Mouse (Mus musculus) lung, adult 2 months (tissue): Measurements from ENCODE around the gene Tmem151b. TPM values are rescaled to one million over a fixed set of nuclear protein-coding genes. Genes with fewer than 3 reads are reported as not detected.

Experiments
- DNase-seq: peaks from one replicate; pipeline ENCODE4 v3.0.0; 2022
- H3K4me1 ChIP-seq: fragments of 200-500 bp; 2 replicates; pipeline ENCODE4 v1.6.1; 2011; ENCODE audit warnings: low read length; ENCODE audit not compliant: control insufficient read depth, insufficient read depth
- H3K4me3 ChIP-seq: fragments of 200-500 bp; replicated peaks from 2 replicates; pipeline ENCODE3; 2011; ENCODE audit warnings: low read depth, mild to moderate bottlenecking, control low read depth, low read length; ENCODE audit errors: extremely low read depth
- CTCF ChIP-seq: fragments of 200-500 bp; IDR thresholded peaks from 2 replicates; pipeline ENCODE4 v1.5.1; 2011; ENCODE audit warnings: mild to moderate bottlenecking, low read length, control low read depth; ENCODE audit not compliant: insufficient read depth
- POLR2A ChIP-seq: fragments of 200-500 bp; IDR thresholded peaks from 2 replicates; pipeline ENCODE4 v1.6.1; 2011; ENCODE audit warnings: low read depth, mild to moderate bottlenecking, control low read depth, low read length, borderline replicate concordance; ENCODE audit errors: extremely low read depth
- WGBS: fragments of 180-500 bp; shearing (Covaris S2); methylation state at CpG from one replicate; pipeline ENCODE4 v1.1.7; 2018; 5-methylcytosine and 5-hydroxymethylcytosine counted together
- polyA plus RNA-seq: library from polyadenylated mRNA; depleted of rRNA; stranded (reverse); fragments of >200 nt; gene quantifications from 2 replicates; pipeline ENCODE4 v1.2.3, GENCODE M21; 2012

The Tmem151b gene
- polyA plus RNA-seq, 1 experiment: 0.11 TPM

GRCm38 (mm10) chr17:45556514-45557245 lies 7.2 kb upstream of the Tmem151b start:
- 64% methylated on average over 3 of the region's 3 CpGs for WGBS
- peaks cover 2% of the 10 kb centered on the region; the same call in 1 of the 2 replicates for H3K4me1 ChIP-seq
- peak overlapping the region; percentile 79 for H3K4me3 ChIP-seq
- no peak for TF ChIP-seq CTCF
- TF ChIP-seq POLR2A: no peak
- no peak for DNase-seq

DNA sequence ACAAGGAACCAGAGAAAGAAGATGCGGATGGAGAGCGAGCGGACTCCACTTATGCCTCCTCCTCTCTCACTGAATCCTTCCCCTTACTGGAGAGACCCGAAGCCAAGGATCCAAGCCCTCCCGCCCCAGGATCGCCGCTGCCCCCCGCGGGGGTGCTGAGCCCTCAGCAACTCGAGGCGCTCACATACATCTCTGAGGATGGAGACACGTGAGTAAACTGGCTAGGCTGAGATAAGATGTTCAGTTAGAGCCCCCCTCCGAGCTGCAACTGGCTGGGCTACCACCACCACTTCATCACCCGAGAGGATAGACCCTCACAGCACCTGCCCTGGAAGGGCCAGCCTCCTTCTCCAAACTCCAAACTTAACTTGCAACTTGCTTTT lies 6.6 kb upstream of the Tmem151b start:
- Histone ChIP-seq H3K4me1 (peaks cover 2% of the 10 kb centered on the region; the same call in 1 of the 2 replicates), H3K4me3 (peak overlapping the region; percentile 79)
- DNase-seq: no peak
- WGBS: 3% methylated on average over 14 of the region's 14 CpGs
- no peak for TF ChIP-seq POLR2A
- no peak for TF ChIP-seq CTCF

DNA sequence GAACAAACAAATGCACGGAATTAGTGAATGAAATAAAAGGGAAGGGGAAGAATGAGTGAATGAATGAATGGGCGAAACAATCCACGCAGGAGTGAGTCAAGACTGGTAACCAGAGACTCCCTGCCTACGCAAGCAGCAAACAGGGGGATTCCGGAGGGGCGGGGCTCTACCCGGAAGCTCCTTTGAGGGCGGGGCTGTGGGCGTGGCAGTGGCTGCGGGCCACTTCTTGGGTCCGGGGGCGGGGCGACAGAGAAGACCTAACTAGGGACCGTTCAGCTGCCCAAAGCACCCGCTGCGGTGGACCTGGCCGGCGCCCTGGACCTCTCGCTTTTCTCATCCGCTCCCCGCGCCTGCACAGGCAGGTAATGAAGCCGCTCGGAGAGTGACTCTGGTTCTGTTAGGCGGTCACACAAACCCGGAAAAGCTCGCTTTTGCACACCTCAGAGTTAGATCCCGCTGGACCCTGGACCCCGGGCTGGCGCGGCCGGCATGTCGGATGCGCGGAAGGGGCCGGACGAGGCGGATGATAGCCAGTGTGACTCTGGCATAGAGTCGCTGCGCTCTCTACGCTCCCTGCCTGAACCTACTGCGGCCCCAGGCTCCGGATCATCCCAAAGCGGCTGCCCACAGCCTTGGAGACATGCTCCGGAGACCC lies 6.1 kb upstream of the Tmem151b start, which contains the start of gene Nfkbie:
Gene Nfkbie (plus strand): TSS at position 252 of the 655 bp plus-strand sequence.
- DNase-seq: peak; percentile 96
- under 1% methylated on average over 45 of the region's 45 CpGs for WGBS

GRCm38 (mm10) chr17:45554420-45554819 lies 4.9 kb upstream of the Tmem151b start:
- WGBS: 71% methylated on average over 1 of the region's 1 CpGs
- no peak overlapping the region for H3K4me3 ChIP-seq
- H3K4me1 ChIP-seq: peaks cover 5% of the 10 kb centered on the region
- no peak for TF ChIP-seq CTCF
- TF ChIP-seq POLR2A: no peak
- no peak for DNase-seq

More for the DNA sequence above, 6.1 kb upstream of the Tmem151b start, which contains the start of gene Nfkbie:
- TF ChIP-seq POLR2A: peak; percentile 68; the same call in 1 of the 2 replicates
- TF ChIP-seq CTCF: no peak
- Histone ChIP-seq H3K4me1 (peaks cover 2% of the 10 kb centered on the region; the same call in 1 of the 2 replicates), H3K4me3 (peak within 1 kb of the TSS; percentile 79)

DNA sequence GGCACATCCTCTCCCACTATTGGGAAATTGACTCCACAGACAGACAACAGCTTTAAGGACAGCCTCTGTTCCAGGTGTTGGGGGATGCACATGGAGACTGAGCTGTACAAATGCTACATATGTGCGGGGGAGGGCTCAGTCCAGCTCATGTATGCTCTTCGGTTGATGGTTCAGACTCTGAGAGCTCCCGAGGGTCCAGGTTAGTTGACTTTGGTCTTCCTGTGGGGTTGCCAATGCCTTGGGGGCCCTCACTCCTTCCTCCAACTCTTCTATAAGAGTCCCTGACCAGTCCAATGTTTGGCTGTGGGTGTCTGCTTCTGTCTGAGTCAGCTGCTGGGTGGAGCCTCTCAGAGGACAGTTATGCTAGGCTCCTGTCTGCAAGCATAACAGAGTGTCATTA lies 3.6 kb upstream of the Tmem151b start:
- H3K4me3 ChIP-seq: no peak overlapping the region
- peaks cover 5% of the 10 kb centered on the region for H3K4me1 ChIP-seq
- no peak for DNase-seq
- TF ChIP-seq POLR2A: no peak
- TF ChIP-seq CTCF: no peak
- 81% methylated on average over 3 of the region's 3 CpGs for WGBS

GRCm38 (mm10) chr17:45551816-45552451 lies 2.5 kb upstream of the Tmem151b start:
- peak; percentile 76 for DNase-seq
- H3K4me3 ChIP-seq: no peak overlapping the region
- TF ChIP-seq POLR2A: no peak
- peak; percentile 92 for TF ChIP-seq CTCF
- H3K4me1 ChIP-seq: peaks cover 5% of the 10 kb centered on the region
- 10% methylated on average over 8 of the region's 8 CpGs for WGBS

DNA sequence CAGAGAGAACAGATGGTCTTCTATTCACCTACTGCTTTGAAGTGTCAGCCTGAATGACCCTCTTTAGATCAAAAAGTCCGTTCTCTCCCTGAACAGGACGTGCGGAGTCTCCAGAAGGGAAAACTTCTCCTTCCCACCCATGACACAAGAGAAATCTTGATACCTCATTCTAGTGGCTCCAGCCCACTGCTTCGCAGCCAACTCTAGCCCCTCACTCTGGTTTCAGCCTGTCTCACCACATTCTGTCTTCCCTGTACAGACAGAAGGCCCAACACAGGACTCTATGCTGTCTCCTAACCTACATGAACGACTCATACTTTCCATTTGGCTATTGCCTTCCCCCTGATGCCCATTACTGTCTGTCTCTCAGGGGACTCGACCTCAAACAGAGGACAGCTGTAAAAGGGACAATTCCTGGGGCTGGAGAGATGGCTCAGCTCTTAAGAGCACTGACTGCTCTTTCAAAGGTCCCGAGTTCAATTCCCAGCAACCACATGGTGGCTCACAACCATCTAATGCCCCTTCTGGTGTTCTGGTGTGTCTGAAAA lies 1.8 kb upstream of the Tmem151b start:
- 62% methylated on average over 7 of the region's 7 CpGs for WGBS
- no peak overlapping the region for H3K4me3 ChIP-seq
- no peak for DNase-seq
- H3K4me1 ChIP-seq: peaks cover 5% of the 10 kb centered on the region
- no peak for TF ChIP-seq CTCF
- TF ChIP-seq POLR2A: no peak

- TF ChIP-seq CTCF: no peak
- TF ChIP-seq POLR2A: no peak
- no peak for DNase-seq
- WGBS: 23% methylated on average over 5 of the region's 5 CpGs
- no peak overlapping the region for H3K4me3 ChIP-seq
- peaks cover 3% of the 10 kb centered on the region for H3K4me1 ChIP-seq
Measured at GRCm38 (mm10) chr17:45550253-45550652, 776 bp upstream of the Tmem151b start.

DNA sequence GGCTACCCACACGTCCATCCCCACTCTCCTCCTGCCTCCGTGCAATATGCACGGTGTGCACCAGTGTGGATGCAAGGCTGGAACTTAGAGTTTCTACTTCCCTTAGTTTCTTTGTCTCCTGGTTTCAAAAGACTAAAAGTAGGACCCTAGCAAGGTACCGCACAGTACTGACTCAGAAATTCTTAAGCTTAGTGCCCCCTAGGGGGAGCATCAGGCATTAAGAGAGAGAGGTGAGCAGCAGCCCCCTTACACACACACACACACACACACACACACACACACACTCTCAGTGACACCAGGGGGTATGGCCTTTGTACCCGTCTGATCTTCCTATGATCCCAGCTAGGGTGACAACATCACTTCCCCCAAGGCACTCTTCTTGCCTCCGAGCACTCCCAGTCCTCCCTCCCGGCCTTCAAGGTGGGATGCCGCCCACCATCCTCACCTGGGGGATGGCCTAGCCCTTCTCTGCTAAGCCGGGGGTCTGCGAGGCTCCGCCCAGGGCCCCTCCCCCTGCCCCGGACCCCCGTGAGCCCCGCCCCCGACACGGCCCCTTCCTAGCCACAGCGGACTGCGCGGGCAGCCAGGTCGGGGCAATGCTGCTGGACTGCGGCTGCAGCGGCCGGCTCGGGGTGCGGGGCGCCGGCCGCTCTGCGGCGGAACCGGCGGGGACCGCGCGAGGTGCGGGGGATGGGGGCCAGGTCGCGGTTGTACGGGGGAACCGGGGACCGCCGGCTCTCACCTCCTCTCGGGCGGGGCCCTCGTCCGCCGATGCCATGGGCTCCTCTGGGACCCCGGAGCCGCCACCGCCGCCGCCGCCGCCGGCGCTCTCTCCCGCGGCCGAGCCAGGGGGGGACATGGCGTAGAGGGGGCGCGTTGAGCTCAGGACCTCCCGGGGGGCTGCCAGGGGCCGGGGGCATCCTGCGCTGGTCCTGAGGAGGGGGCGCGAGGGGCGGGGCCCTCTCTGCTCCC lies 650 bp downstream of the Tmem151b start:
- 4% methylated on average over 61 of the region's 68 CpGs for WGBS
- Histone ChIP-seq H3K4me1 (peaks cover 5% of the 10 kb centered on the region), H3K4me3 (no peak overlapping the region)
- no peak for TF ChIP-seq CTCF
- no peak for TF ChIP-seq POLR2A
- DNase-seq: no peak
